Mouse (Mus musculus): Measurements from ENCODE around the gene Dlg2. TPM values are rescaled to one million over a fixed set of nuclear protein-coding genes. Genes with fewer than 3 reads are reported as not detected.

The Dlg2 gene
- polyA plus RNA-seq, 1 experiment = 0.21 TPM

- WGBS = 67% methylated on average over 3 of the region's 3 CpGs
- no peak for DNase-seq (ENCODE audit: low read depth, low spot score)
Observed at GRCm38 (mm10) chr7:92095198-92095597, 1618.7 kb downstream of the Dlg2 start.

DNA sequence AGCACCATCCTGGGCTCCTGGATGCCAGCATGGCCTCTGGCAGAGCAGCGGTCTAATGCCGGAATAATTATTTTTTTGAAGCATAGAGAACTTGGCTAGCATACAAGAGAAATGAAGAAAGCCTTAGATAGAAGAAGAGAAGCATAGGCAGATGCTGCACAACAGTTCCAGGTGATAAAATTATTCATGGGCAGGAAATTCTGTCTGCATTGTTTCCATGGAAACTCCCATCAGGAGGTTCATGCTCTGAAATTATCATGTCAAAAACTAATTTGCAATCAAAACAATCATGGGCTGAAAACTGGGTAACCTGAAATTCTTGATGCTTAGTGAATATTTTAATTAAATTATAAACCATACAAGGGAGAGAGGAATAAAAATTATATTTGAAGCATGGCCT is 1624.4 kb downstream of the Dlg2 start:
- WGBS = 84% methylated on average over 2 of the region's 2 CpGs
- DNase-seq (ENCODE audit: low read depth, low spot score) = no peak

GRCm38 (mm10) chr7:92102892-92103543 is 1626.5 kb downstream of the Dlg2 start:
- DNase-seq (ENCODE audit: low read depth, low spot score) = no peak
- 16% methylated on average over 4 of the region's 4 CpGs for WGBS

DNA sequence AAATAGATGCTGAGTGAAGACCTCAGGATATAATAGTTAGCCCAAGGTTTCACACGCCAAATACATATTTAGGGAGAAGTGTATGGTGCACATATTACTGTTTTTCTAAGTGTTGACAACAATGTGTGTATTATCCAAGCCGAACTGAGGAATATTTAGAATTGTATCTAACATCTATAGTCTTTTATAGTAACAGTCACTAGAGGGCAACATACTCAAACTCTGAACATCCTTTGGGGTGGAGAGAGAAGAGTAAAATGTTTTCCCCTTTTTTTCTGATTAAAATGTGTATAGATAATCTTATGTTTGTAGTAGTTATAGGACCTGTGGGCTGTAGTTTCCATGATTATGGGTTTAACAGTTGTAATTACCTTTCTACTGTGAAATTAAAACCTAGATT is 1629.0 kb downstream of the Dlg2 start:
- DNase-seq (ENCODE audit: low read depth, low spot score) = no peak
- 21% methylated on average over 2 of the region's 2 CpGs for WGBS

DNA sequence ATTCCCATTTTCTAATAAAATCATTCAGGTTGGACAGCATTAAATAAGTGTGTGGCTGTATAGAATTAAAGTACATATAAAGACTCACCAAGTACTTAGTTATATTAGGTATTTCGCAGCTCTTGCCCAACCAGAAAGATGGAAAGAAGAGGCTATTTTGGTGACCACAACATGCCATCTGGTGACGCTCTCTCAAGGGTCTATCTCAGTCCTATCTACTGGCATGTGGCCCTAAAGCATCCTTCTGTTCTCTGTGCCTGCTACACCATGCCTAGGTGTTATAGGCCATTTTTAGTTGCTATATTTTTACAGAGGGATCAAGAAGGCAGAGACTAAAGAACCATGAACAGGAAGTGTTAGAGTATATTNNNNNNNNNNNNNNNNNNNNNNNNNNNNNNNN is 1629.5 kb downstream of the Dlg2 start:
- DNase-seq (ENCODE audit: low read depth, low spot score) = no peak
- 66% methylated on average over 2 of the region's 2 CpGs for WGBS

DNA sequence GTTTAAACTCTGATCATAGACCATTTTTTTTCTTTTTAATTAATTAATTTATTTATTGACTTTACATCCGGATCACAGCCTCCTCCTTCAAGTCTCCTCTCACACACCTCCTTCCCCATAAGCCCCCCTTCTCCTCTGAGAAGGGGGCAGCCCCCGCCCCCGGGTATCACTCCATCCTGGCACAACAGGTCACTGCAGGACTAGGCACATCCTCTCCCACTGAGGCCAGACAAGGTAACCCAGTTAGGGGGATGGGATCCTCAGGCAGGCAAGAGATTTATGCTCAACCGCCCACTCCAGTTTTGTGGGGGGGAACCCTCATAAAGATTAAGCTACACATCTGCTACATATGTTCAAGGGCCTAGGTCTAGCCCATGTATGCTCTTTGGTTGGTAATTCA is 1636.6 kb downstream of the Dlg2 start:
- WGBS = 77% methylated on average over 4 of the region's 4 CpGs
- no peak for DNase-seq (ENCODE audit: low read depth, low spot score)

GRCm38 (mm10) chr7:92115237-92115871 is 1638.9 kb downstream of the Dlg2 start:
- WGBS = 87% methylated on average over 5 of the region's 5 CpGs
- DNase-seq (ENCODE audit: low read depth, low spot score) = no peak

GRCm38 (mm10) chr7:92123276-92123675 is 1646.8 kb downstream of the Dlg2 start:
- no peak for DNase-seq (ENCODE audit: low read depth, low spot score)
- whole genome bisulfite sequencing = 49% methylated on average over 2 of the region's 2 CpGs

DNA sequence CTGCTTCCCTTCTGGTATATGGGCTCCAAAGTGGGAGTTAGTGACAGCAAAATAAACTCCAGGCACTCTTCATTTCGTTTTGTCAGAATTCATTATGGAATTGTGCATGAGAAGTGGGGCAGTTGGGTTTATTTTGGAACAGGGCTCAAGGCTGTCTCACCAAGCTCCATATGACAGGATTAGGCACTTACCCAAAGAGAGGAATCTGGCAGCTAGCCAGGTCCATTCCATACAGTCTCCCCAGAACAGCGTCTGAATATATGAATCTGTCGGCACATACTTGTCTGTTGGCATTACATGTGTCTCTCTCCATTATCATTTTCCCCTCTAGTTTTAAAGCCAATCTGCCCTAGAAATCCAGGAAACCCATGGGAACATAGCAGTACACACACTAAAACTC is 1649.4 kb downstream of the Dlg2 start:
- 54% methylated on average over 3 of the region's 3 CpGs for WGBS
- no peak for DNase-seq (ENCODE audit: low read depth, low spot score)

GRCm38 (mm10) chr7:92134301-92134700 is 1657.8 kb downstream of the Dlg2 start:
- DNase-seq (ENCODE audit: low read depth, low spot score) = no peak
- 68% methylated on average over 3 of the region's 3 CpGs for whole genome bisulfite sequencing

- DNase-seq (ENCODE audit: low read depth, low spot score) = no peak
- WGBS = 35% methylated on average over 2 of the region's 2 CpGs
Observed at GRCm38 (mm10) chr7:92135624-92136023, 1659.2 kb downstream of the Dlg2 start.

- no peak for DNase-seq (ENCODE audit: low read depth, low spot score)
- 80% methylated on average over 9 of the region's 9 CpGs for WGBS
Observed at GRCm38 (mm10) chr7:92140051-92140817, 1663.8 kb downstream of the Dlg2 start.

DNA sequence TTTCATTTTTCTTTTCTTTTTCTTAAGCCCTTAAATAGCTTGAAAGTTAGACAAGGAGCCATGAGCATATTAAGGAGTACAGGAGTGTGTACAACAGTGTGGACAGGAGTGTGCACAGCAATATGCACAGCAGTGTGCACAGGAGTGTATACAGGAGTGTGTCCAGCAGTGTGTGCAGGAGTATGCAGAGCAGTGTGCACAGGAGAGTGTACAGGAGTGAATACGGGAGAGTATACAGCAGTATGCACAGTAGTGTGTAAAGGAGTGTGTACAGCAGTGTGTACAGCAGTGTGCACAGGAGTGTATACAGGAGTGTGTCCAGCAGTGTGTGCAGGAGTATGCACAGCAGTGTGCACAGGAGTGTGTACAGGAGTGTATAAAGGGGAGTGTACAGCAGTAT is 1671.0 kb downstream of the Dlg2 start:
- WGBS = 91% methylated on average over 1 of the region's 1 CpGs
- DNase-seq (ENCODE audit: low read depth, low spot score) = no peak

DNA sequence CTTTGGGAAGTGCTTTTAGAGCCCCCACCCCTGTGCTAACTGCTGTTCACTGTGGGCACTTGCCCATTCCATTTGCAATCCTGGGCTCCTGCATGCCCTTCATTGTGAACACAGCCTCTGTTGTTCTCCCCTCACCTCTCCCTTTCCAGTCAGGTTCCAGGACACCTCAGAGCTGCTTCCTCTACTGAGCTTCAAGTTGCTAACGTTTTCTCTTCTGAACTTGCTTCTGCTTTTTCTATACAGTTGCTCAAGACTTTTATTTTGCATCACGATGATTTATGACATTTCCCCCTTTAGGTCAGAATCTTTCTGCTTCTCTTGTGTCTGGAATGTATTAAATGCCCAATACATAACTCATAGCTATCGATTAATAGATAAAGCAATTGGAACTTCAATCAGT is 1674.3 kb downstream of the Dlg2 start:
- no peak for DNase-seq (ENCODE audit: low read depth, low spot score)
- WGBS = 58% methylated on average over 3 of the region's 3 CpGs

DNA sequence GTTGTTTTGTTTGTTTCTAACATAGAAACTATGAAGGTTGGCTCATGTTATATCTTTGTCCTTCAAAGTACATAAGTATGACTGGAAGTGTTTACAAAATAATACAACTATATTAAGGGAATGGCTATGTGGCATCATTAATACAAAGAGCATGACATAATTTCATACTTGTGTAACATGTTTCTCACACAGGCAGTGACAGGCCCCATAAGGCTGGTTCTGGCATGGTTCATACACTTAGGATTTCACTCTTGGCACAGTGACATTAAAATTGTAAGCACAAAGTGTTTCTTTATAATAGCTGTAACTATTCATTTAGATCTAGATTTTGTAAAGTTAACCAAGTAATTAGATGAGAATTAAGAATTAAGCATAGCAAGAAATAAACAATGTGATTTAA is 1678.1 kb downstream of the Dlg2 start:
- DNase-seq (ENCODE audit: low read depth, low spot score) = no peak

DNA sequence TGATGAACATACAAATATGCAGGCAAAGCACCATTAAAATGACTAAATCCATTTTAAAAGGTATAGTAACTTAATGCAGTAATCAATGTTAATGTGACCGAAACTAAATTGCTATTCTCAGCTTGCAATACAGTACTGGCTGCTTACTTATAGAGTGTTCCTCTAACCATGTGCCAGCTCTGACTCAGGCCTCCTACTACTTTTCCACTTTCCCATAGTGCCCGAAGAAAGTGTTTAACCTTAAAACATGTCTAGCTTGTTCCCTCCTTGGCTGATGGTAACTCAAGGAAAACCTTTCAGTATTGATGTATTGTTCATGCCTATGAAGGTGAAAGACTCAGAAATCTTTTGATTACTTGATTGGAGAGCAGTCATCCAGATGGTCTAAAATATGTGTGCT is 1686.7 kb downstream of the Dlg2 start:
- 92% methylated on average over 2 of the region's 2 CpGs for WGBS
- no peak for DNase-seq (ENCODE audit: low read depth, low spot score)

DNA sequence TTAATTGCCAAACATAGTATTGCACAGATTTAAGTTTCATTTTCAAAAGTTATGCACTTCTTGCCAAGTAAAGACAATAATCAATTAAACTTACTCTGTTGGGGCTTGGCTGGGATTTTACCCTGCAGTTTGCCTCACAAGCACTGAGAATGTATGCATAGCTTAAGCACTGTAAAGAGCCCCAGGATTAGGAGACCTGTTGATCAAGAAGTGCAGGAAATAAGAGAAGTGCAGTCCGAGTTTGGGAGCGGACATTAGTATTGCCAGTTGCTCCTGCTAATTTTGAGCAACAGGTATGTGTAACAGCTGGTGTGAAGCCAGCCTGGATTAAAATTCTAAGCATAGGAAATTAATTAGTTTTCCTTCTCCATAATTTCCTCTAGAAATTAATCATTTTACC is 1687.8 kb downstream of the Dlg2 start:
- 72% methylated on average over 2 of the region's 2 CpGs for whole genome bisulfite sequencing
- no peak for DNase-seq (ENCODE audit: low read depth, low spot score)

GRCm38 (mm10) chr7:92164875-92165518 is 1688.5 kb downstream of the Dlg2 start:
- 81% methylated on average over 6 of the region's 6 CpGs for WGBS
- no peak for DNase-seq (ENCODE audit: low read depth, low spot score)

DNA sequence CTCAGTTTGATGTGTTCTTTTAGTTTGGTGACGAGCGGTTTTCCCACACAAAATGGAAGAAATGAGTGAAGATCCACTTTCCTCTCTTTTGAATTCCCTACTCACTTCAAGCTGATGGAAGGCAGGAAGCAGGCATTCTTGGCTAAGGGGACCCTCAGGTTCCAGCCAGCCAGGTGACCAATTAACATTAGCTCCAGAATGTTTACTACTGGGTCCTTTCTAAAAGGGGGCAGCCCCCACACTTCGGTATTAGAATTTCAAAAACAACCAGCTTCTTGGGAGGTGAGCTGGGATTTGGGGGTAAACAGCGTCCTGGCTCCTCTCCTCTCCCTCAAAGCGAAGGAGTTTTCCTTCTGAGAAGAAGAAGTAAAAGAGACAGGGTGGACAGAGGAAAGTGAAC is 1703.6 kb downstream of the Dlg2 start:
- no peak for DNase-seq (ENCODE audit: low read depth, low spot score)
- 51% methylated on average over 5 of the region's 5 CpGs for WGBS

Data from large intestine, adult 2 months (tissue).